Mouse (Mus musculus): ENCODE data around the gene Cnih2. TPM values are rescaled to one million over a fixed set of nuclear protein-coding genes. Genes with fewer than 3 reads are reported as not detected.
A peak's percentile ranks its signal among the peaks of the same experiment; 100 is the strongest.

The Cnih2 gene
- polyA plus RNA-seq, 1 experiment from 2014 or later, result 0.70 TPM

- DNase-seq (ENCODE audit: low spot score), result peak; percentile 58
- H3K4me3 ChIP-seq (ENCODE audit: low read depth, low read length), result no peak overlapping the region
- peak; percentile 32 for ATAC-seq
These were observed 37.7 kb downstream of the Cnih2 start for GRCm38 (mm10) chr19:5060365-5061330.

DNA sequence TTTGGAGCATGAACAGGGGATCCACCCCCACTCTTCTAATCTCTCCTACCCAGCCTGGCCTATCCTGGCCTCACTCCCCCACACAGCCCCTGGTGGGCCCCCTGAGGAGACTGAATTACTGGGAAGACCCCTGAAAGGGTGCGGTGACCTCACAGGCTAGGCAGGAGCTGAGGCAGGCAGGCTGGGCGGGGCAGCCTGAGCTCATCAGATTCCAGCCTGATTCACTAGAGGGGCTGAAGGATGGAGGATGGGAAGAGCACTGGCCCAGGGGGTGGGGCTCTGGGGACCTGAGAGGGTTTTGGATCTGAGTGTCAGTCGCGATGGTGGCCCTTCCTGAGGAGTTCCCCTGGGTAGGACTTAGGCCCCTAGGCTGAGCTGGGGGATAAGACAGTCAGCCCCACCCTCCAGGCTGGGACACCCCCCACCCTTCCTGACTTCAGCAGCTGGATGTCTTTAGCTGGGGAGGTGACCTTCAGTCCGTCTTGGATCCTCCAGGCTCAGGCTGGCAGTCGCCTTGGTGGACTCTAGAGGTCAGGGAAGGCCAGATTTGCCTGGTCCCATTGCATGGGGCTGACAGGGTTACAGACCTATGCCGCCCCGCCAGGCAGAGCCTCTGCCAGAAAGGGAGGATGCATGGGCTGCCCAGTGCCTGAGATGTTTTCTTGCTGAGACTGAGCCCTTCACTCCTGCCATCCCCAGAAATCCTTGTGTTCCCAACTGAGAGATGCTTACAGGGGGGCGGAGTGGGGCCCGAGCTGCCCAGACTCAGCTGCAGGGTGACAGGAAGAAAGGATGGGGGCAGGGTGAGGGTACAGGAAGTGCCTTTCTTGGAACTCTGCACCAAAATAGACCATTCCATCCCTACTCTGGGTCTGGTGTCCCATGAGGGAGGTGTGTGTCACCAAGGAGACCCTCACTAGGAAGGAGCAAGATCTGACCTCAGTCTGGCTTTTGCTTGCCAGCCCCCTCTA lies 39.2 kb downstream of the Cnih2 start:
- peaks cover 13% of the 10 kb centered on the region; the same call in 1 of the 2 replicates for H3K4me1 ChIP-seq (ENCODE audit: insufficient read depth, low read depth, low read length)
- no peak overlapping the region for H3K9ac ChIP-seq (replicated peaks; ENCODE audit: low read depth)

More at GRCm38 (mm10) chr19:5060365-5061330, 37.7 kb downstream of the Cnih2 start:
- no peak overlapping the region for H3K9ac ChIP-seq (replicated peaks; ENCODE audit: low read depth)
- H3K4me2 ChIP-seq (replicated peaks; ENCODE audit: low read depth, low read length), result no peak overlapping the region
- H3K9me3 ChIP-seq (ENCODE audit: low read length), result no peaks in the 10 kb centered on the region
- peak overlapping the region; percentile 38; the same call in 1 of the 2 replicates for H3K27ac ChIP-seq (ENCODE audit: low read length)
- TF ChIP-seq CTCF (IDR thresholded peaks at IDR 0.05) (no peak), EP300 (IDR thresholded peaks at IDR 0.05) (no peak)
- H3K36me3 ChIP-seq (ENCODE audit: insufficient read depth, low read length), result no peaks in the 10 kb centered on the region
- 27% methylated on average over 5 of the region's 5 CpGs for WGBS
- H3K27me3 ChIP-seq (replicated peaks; ENCODE audit: insufficient read depth, low read length), result no peaks in the 10 kb centered on the region
- peaks cover 13% of the 10 kb centered on the region; the same call in 1 of the 2 replicates for H3K4me1 ChIP-seq (ENCODE audit: insufficient read depth, low read depth, low read length)

DNA sequence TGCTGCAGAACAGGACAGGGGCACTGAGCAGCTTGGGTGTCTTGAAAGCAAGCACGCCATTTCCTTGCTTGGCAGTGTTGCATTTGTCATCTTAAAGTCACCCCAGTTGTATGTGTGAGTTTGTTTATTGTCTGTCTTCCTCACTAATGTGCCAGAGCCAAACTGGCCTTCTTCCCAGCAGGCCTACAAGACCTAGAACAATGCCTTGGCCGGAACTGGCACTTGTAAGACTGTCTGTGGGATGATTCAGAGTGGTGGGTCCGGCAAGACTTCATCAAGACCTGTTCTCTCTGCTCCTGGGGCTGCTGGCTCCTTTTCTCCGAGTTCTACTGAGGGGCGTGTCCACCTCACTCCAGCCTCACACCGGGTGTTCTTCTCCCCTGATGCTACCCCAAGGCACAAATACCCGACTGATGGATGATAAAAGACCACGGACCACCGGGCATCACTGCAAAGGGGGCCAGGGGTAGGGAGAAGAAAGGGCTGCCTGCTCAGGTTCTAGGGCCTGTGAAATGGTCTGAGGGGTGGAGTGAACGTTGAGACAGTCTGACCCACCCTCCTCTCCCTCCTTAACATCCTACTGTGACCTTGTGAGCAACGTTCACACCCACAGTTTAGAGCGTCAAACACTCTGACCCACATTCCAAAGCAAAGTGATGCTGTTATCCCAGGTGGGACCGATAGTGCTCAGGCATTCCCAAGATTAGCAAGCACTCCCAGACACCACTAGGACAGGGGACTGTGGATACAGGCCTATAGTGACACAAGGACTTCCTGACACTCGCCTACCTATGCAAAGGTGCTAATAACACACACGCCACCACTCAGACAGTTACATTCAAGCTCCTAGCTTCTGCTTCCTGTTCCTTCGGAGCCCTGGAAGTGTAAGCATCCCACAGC lies 40.2 kb downstream of the Cnih2 start:
- H3K9ac ChIP-seq (replicated peaks; ENCODE audit: low read depth), result no peak overlapping the region
- WGBS, result 21% methylated on average over 16 of the region's 16 CpGs
- ATAC-seq, result peak; percentile 28

More for the DNA sequence above, 39.2 kb downstream of the Cnih2 start:
- no peaks in the 10 kb centered on the region for H3K9me3 ChIP-seq (ENCODE audit: low read length)
- peak; percentile 59 for DNase-seq (ENCODE audit: low spot score)
- no peak overlapping the region for H3K4me3 ChIP-seq (ENCODE audit: low read depth, low read length)
- TF ChIP-seq CTCF (IDR thresholded peaks at IDR 0.05) (no peak), EP300 (IDR thresholded peaks at IDR 0.05) (no peak)
- ATAC-seq, result peak; percentile 64
- H3K27me3 ChIP-seq (replicated peaks; ENCODE audit: insufficient read depth, low read length), result no peaks in the 10 kb centered on the region
- 0 out of 2 replicates have a peak overlapping the region, but pooled peaks have one; percentile 5 for H3K4me2 ChIP-seq (replicated peaks; ENCODE audit: low read depth, low read length)
- H3K27ac ChIP-seq (ENCODE audit: low read length), result peak overlapping the region; percentile 66
- H3K36me3 ChIP-seq (ENCODE audit: insufficient read depth, low read length), result no peaks in the 10 kb centered on the region
- WGBS, result 16% methylated on average over 10 of the region's 10 CpGs

DNA sequence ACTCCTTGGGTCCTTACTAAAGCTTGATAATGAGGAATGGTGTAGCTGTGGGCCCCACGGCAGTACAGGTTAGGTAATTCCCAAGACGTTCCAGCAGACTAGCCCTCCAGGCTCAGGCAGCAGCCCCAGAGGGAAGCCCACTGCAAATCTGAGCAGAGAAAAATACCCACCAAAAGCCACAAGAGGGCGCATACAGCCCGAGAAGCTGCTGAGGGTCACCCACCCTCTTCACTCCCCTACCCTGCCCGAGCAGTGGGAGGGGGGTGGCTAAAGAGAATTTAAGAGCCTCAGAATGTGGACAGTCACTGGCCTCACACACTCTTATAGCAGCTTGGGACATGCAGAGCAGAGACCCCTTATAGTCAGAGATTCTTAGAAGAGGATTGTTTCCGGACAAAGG lies 42.1 kb downstream of the Cnih2 start:
- H3K36me3 ChIP-seq (ENCODE audit: insufficient read depth, low read length), result no peaks in the 10 kb centered on the region
- DNase-seq (ENCODE audit: low spot score) (peak; percentile 60), ATAC-seq (no peak)
- no peak overlapping the region for H3K9ac ChIP-seq (replicated peaks; ENCODE audit: low read depth)
- peak; percentile 75 for TF ChIP-seq CTCF (IDR thresholded peaks at IDR 0.05)
- no peak for TF ChIP-seq EP300 (IDR thresholded peaks at IDR 0.05)
- no peak overlapping the region for H3K4me3 ChIP-seq (ENCODE audit: low read depth, low read length)
- H3K9me3 ChIP-seq (ENCODE audit: low read length), result no peaks in the 10 kb centered on the region
- 17% methylated on average over 6 of the region's 6 CpGs for WGBS
- H3K4me2 ChIP-seq (replicated peaks; ENCODE audit: low read depth, low read length), result no peak overlapping the region
- peaks cover 12% of the 10 kb centered on the region; the same call in 1 of the 2 replicates for H3K4me1 ChIP-seq (ENCODE audit: insufficient read depth, low read depth, low read length)
- no peak overlapping the region for H3K27ac ChIP-seq (ENCODE audit: low read length)
- H3K27me3 ChIP-seq (replicated peaks; ENCODE audit: insufficient read depth, low read length), result no peaks in the 10 kb centered on the region

More for the DNA sequence above, 40.2 kb downstream of the Cnih2 start:
- DNase-seq (ENCODE audit: low spot score), result peak; percentile 72
- H3K4me2 ChIP-seq (replicated peaks; ENCODE audit: low read depth, low read length), result no peak overlapping the region
- no peaks in the 10 kb centered on the region for H3K27me3 ChIP-seq (replicated peaks; ENCODE audit: insufficient read depth, low read length)
- H3K4me1 ChIP-seq (ENCODE audit: insufficient read depth, low read depth, low read length), result peaks cover 13% of the 10 kb centered on the region; the same call in 1 of the 2 replicates
- peak overlapping the region; percentile 66 for H3K27ac ChIP-seq (ENCODE audit: low read length)
- H3K36me3 ChIP-seq (ENCODE audit: insufficient read depth, low read length), result no peaks in the 10 kb centered on the region
- no peaks in the 10 kb centered on the region for H3K9me3 ChIP-seq (ENCODE audit: low read length)
- TF ChIP-seq CTCF (IDR thresholded peaks at IDR 0.05) (no peak), EP300 (IDR thresholded peaks at IDR 0.05) (peak; percentile 69; the same call in 1 of the 2 replicates)
- no peak overlapping the region for H3K4me3 ChIP-seq (ENCODE audit: low read depth, low read length)

DNA sequence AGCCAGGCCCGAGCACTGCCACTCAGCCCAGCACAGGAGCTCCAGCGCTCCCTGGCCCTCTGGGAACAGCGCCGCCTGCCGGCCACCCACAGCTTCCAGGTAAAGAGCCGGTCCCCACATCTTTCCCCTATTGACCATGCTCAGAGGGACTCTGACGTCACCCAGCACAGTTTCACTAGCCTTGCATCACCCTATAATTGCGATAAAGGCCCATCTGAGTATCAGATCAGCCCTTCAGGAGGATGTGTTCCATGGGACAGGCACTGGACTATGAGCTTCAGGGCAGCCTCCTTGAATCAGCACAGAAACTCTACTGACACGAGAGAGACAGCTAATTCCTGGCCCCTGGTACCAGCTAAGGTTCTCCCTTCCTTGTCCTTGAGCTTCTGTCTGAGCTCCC lies 44.4 kb downstream of the Cnih2 start:
- DNase-seq (ENCODE audit: low spot score), result peak; percentile 76
- no peak overlapping the region for H3K4me3 ChIP-seq (ENCODE audit: low read depth, low read length)
- no peaks in the 10 kb centered on the region for H3K9me3 ChIP-seq (ENCODE audit: low read length)
- H3K27ac ChIP-seq (ENCODE audit: low read length), result no peak overlapping the region
- H3K36me3 ChIP-seq (ENCODE audit: insufficient read depth, low read length), result peaks cover 4% of the 10 kb centered on the region; the same call in 1 of the 2 replicates
- 28% methylated on average over 9 of the region's 9 CpGs for WGBS
- no peak overlapping the region for H3K9ac ChIP-seq (replicated peaks; ENCODE audit: low read depth)
- TF ChIP-seq EP300 (IDR thresholded peaks at IDR 0.05) (no peak), CTCF (IDR thresholded peaks at IDR 0.05) (peak; percentile 82)
- ATAC-seq, result peak; percentile 8; the same call in 1 of the 2 replicates
- H3K27me3 ChIP-seq (replicated peaks; ENCODE audit: insufficient read depth, low read length), result no peaks in the 10 kb centered on the region
- H3K4me1 ChIP-seq (ENCODE audit: insufficient read depth, low read depth, low read length), result no peaks in the 10 kb centered on the region
- H3K4me2 ChIP-seq (replicated peaks; ENCODE audit: low read depth, low read length), result no peak overlapping the region
